Mouse (Mus musculus): ENCODE measurements at regions not wholly inside any gene's neighbourhood (a gene's known extent, or its start where the extent isn't known, plus 50 kb on each side); places are given as distances from the start of the nearest gene placed in this dataset.
"Not testable (repeated sequence)": the region's sequence is repeated elsewhere in the genome, so short reads cannot be mapped to it uniquely, and the experiment has no call there.

GRCm38 (mm10) chr3:20892916-20893430 is 526.0 kb upstream of the Agtr1b start:
- no peak for DNase-seq

- no peak for DNase-seq
Observed at GRCm38 (mm10) chr3:20864241-20864640, 497.3 kb upstream of the Agtr1b start.

- no peak for DNase-seq
Observed at GRCm38 (mm10) chr3:20831038-20831437, 464.1 kb upstream of the Agtr1b start.

- DNase-seq = no peak
Observed at GRCm38 (mm10) chr3:20829391-20829790, 462.4 kb upstream of the Agtr1b start.

GRCm38 (mm10) chr3:20828811-20829210 is 461.8 kb upstream of the Agtr1b start:
- no peak for DNase-seq

GRCm38 (mm10) chr3:20825661-20826334 is 458.8 kb upstream of the Agtr1b start:
- DNase-seq = no peak

GRCm38 (mm10) chr3:20822226-20822625 is 455.2 kb upstream of the Agtr1b start:
- no peak for DNase-seq

- DNase-seq = no peak
Observed at GRCm38 (mm10) chr3:20821712-20822111, 454.7 kb upstream of the Agtr1b start.

GRCm38 (mm10) chr3:20820047-20820446 is 453.1 kb upstream of the Agtr1b start:
- no peak for DNase-seq

- DNase-seq = no peak
Observed at GRCm38 (mm10) chr3:20819586-20819985, 452.6 kb upstream of the Agtr1b start.

- DNase-seq = no peak
Observed at GRCm38 (mm10) chr3:20816613-20817012, 449.6 kb upstream of the Agtr1b start.

- DNase-seq = no peak
Observed at GRCm38 (mm10) chr3:20794256-20794655, 427.3 kb upstream of the Agtr1b start.

- DNase-seq = peak; percentile 8
Observed at GRCm38 (mm10) chr3:20792503-20792902, 425.5 kb upstream of the Agtr1b start.

GRCm38 (mm10) chr3:20777883-20778282 is 410.9 kb upstream of the Agtr1b start:
- DNase-seq = no peak

- DNase-seq = no peak
Observed at GRCm38 (mm10) chr3:20776964-20777304, 410.0 kb upstream of the Agtr1b start.

GRCm38 (mm10) chr3:20776128-20776963 is 409.4 kb upstream of the Agtr1b start:
- peak; percentile 10 for DNase-seq

- DNase-seq = no peak
Observed at GRCm38 (mm10) chr3:20734302-20734701, 367.3 kb upstream of the Agtr1b start.

- no peak for DNase-seq
Observed at GRCm38 (mm10) chr3:20732005-20732404, 365.0 kb upstream of the Agtr1b start.

- no peak for DNase-seq
Observed at GRCm38 (mm10) chr3:20730481-20730880, 363.5 kb upstream of the Agtr1b start.

GRCm38 (mm10) chr3:20729776-20730175 is 362.8 kb upstream of the Agtr1b start:
- not testable (repeated sequence) for DNase-seq

GRCm38 (mm10) chr3:20714671-20715070 is 347.7 kb upstream of the Agtr1b start:
- no peak for DNase-seq

GRCm38 (mm10) chr3:20709661-20710060 is 342.7 kb upstream of the Agtr1b start:
- no peak for DNase-seq

GRCm38 (mm10) chr3:20695322-20695859 is 328.4 kb upstream of the Agtr1b start:
- no peak for DNase-seq

- DNase-seq = no peak
Observed at GRCm38 (mm10) chr3:20680944-20681494, 314.0 kb upstream of the Agtr1b start.

Measured in embryo, embryonic 11 days (tissue).